Mouse (Mus musculus) heart, adult 11 months (tissue): Measurements from ENCODE around the gene Pycard.
A peak's percentile ranks its signal among the peaks of the same experiment; 100 is the strongest.
"Not testable (repeated sequence)": the region's sequence is repeated elsewhere in the genome, so short reads cannot be mapped to it uniquely, and the experiment has no call there.

Source experiments
- DNase-seq: peaks from one replicate; pipeline ENCODE4 v3.0.0; 2022

The Pycard gene

GRCm38 (mm10) chr7:128003098-128003497 is 9.4 kb upstream of the Pycard start:
- no peak for DNase-seq

GRCm38 (mm10) chr7:128000068-128000950 is 6.6 kb upstream of the Pycard start:
- DNase-seq: no peak

- DNase-seq: no peak
These were observed 5.8 kb upstream of the Pycard start for GRCm38 (mm10) chr7:127999436-127999835.

GRCm38 (mm10) chr7:127992488-127993340 is 953 bp downstream of the Pycard start:
- peak; percentile 89 for DNase-seq

- peak; percentile 93 for DNase-seq
These were observed 1.8 kb downstream of the Pycard start for GRCm38 (mm10) chr7:127991643-127992487.

- no peak for DNase-seq
These were observed 4.8 kb downstream of the Pycard start for GRCm38 (mm10) chr7:127988904-127989303.

- no peak for DNase-seq
These were observed 13.1 kb downstream of the Pycard start for GRCm38 (mm10) chr7:127980606-127981005.

- DNase-seq: no peak
These were observed 14.8 kb downstream of the Pycard start for GRCm38 (mm10) chr7:127978856-127979255.

GRCm38 (mm10) chr7:127974413-127974930 is 19.2 kb downstream of the Pycard start:
- DNase-seq: peak; percentile 94

- peak; percentile 99 for DNase-seq
These were observed 25.5 kb downstream of the Pycard start for GRCm38 (mm10) chr7:127967922-127968828.

- DNase-seq: peak; percentile 100
These were observed 26.4 kb downstream of the Pycard start, which contains the start of gene Fus for GRCm38 (mm10) chr7:127967004-127967921. TSS of gene Fus (plus strand) at chr7:127967457.

GRCm38 (mm10) chr7:127966371-127966918 is 27.2 kb downstream of the Pycard start:
- DNase-seq: peak; percentile 89

- DNase-seq: peak; percentile 60
These were observed 34.3 kb downstream of the Pycard start for GRCm38 (mm10) chr7:127959364-127959763.

- DNase-seq: peak; percentile 52
These were observed 40.6 kb downstream of the Pycard start for GRCm38 (mm10) chr7:127952864-127953581.

GRCm38 (mm10) chr7:127946470-127947023 is 47.1 kb downstream of the Pycard start, which contains the start of gene Prss36:
TSS of gene Prss36 (minus strand) at chr7:127946725.
- DNase-seq: peak; percentile 84

GRCm38 (mm10) chr7:127944614-127945013 is 49.1 kb downstream of the Pycard start:
- no peak for DNase-seq

GRCm38 (mm10) chr7:127942097-127942496 is 51.6 kb downstream of the Pycard start:
- not testable (repeated sequence) for DNase-seq
